Comparison of ENCODE assay signal across 29 mouse cellular contexts in genomic region chr8:99369166-99369565, GRCm38 (mm10). TPM values are rescaled to one million over a fixed set of nuclear protein-coding genes. Genes with fewer than 3 reads are reported as not detected.
"Had no signal": no experiment of that assay in that cellular context is flagged by ENCODE, and none has a peak within 500 bp of the region (broad histone marks: within the 10 kb centered on the region; RNA-seq: fewer than 3 reads in every experiment).

No protein-coding gene starts in this region.

- H3K27ac ChIP-seq: gastrocnemius, adult 2 months; heart, adult 2 months; heart, embryonic 13.5 days; heart, embryonic 15.5 days; hindbrain, embryonic 13.5 days; hindbrain, embryonic 15.5 days; intestine, embryonic 15.5 days; left cerebral cortex, adult 2 months; limb, embryonic 10.5 days; limb, embryonic 12.5 days; liver, embryonic 13.5 days; liver, embryonic 15.5 days had no signal

- H3K9ac ChIP-seq: heart, embryonic 13.5 days; heart, embryonic 15.5 days; hindbrain, embryonic 13.5 days; hindbrain, embryonic 15.5 days; intestine, embryonic 15.5 days; limb, embryonic 12.5 days; liver, embryonic 13.5 days; liver, embryonic 15.5 days had no signal

- H3K4me1 ChIP-seq: heart, embryonic 13.5 days; heart, embryonic 15.5 days; hindbrain, embryonic 15.5 days; intestine, embryonic 15.5 days; limb, embryonic 10.5 days; limb, embryonic 12.5 days; liver, embryonic 13.5 days; liver, embryonic 15.5 days had no signal

- H3K27me3 ChIP-seq: heart, embryonic 13.5 days; heart, embryonic 15.5 days; hindbrain, embryonic 13.5 days; hindbrain, embryonic 15.5 days; intestine, embryonic 15.5 days; limb, embryonic 12.5 days; liver, embryonic 13.5 days; liver, embryonic 15.5 days had no signal

- H3K4me3 ChIP-seq: gastrocnemius, adult 2 months; heart, adult 2 months; heart, embryonic 13.5 days; heart, embryonic 15.5 days; hindbrain, embryonic 13.5 days; hindbrain, embryonic 15.5 days; intestine, embryonic 15.5 days; left cerebral cortex, adult 2 months; limb, embryonic 10.5 days; limb, embryonic 12.5 days; liver, embryonic 13.5 days; liver, embryonic 15.5 days had no signal

- H3K9me3 ChIP-seq: heart, embryonic 13.5 days; heart, embryonic 15.5 days; hindbrain, embryonic 13.5 days; hindbrain, embryonic 15.5 days; intestine, embryonic 15.5 days; limb, embryonic 10.5 days; limb, embryonic 12.5 days; liver, embryonic 13.5 days; liver, embryonic 15.5 days had no signal

- DNase-seq: gastrocnemius, adult 2 months; gastrocnemius, postnatal 14 days; gastrocnemius, postnatal 36 days; heart, adult 11 months; heart, adult 2 months; heart, postnatal 14 days; heart, postnatal 36 days; kidney, adult 18-20 months; kidney, adult 8-10 months; kidney, postnatal 10 days; kidney, postnatal 25 days; kidney, postnatal 4 days; layer of hippocampus, adult 9-11 months; liver; liver, embryonic 13.5 days had no signal

- H3K4me2 ChIP-seq: heart, embryonic 11.5 days; heart, embryonic 13.5 days; heart, embryonic 15.5 days; hindbrain, embryonic 13.5 days; hindbrain, embryonic 15.5 days; intestine, embryonic 15.5 days; limb, embryonic 12.5 days; liver, embryonic 11.5 days; liver, embryonic 13.5 days; liver, embryonic 15.5 days had no signal

- H3K36me3 ChIP-seq: heart, embryonic 13.5 days; heart, embryonic 15.5 days; hindbrain, embryonic 13.5 days; hindbrain, embryonic 15.5 days; intestine, embryonic 15.5 days; limb, embryonic 10.5 days; limb, embryonic 12.5 days; liver, embryonic 13.5 days; liver, embryonic 15.5 days had no signal

- ATAC-seq: inflammation-experienced regulatory T-cells, adult 6 months; intestine, embryonic 15.5 days; intestine, postnatal 0 days had no signal

RNA-seq across cellular contexts. Expression of gene Cdh8, which starts 47.1 kb away (rescaled TPM):
- total RNA-seq: gastrocnemius, adult 2 months; gastrocnemius, postnatal 36 days had no signal
- polyA plus RNA-seq: gonadal fat pad, adult 2 months; inflammation-experienced regulatory T-cells, adult 6 months had no signal
